ENCODE assay signal across 29 mouse cellular contexts in the genomic region with DNA sequence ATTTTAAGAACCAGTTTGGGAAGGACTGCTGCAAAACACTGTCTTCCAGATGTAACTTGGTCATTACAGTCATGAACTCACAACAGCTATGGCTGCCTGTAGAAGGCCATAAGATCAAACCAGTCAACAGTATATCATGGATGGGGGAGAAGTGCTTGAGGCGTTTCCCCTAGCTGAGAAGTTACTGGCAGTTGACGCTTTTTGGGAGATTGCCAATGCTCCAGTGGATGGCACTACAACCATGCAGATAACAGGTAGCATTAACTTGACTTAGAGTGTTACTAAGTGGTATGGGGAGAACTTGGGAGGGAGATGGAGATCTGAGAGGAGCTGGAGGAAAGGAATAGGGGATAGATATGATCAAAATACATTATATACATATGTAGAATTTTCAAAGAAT. TPM values are rescaled to one million over a fixed set of nuclear protein-coding genes. Genes with fewer than 3 reads are reported as not detected.
"Had no signal": no experiment of that assay in that cellular context is flagged by ENCODE, and none has a peak within 500 bp of the region (broad histone marks: within the 10 kb centered on the region; RNA-seq: fewer than 3 reads in every experiment).

No protein-coding gene starts in this region.

- H3K9ac ChIP-seq: embryonic facial prominence, embryonic 12.5 days; embryonic facial prominence, embryonic 13.5 days; embryonic facial prominence, embryonic 15.5 days; forebrain, embryonic 12.5 days; forebrain, embryonic 13.5 days; forebrain, embryonic 15.5 days; forebrain, postnatal 0 days had no signal

- H3K9me3 ChIP-seq: embryonic facial prominence, embryonic 10.5 days; embryonic facial prominence, embryonic 12.5 days; embryonic facial prominence, embryonic 13.5 days; embryonic facial prominence, embryonic 15.5 days; forebrain, embryonic 10.5 days; forebrain, embryonic 12.5 days; forebrain, embryonic 13.5 days; forebrain, embryonic 15.5 days had no signal

- H3K4me1 ChIP-seq: embryonic facial prominence, embryonic 10.5 days; embryonic facial prominence, embryonic 12.5 days; embryonic facial prominence, embryonic 13.5 days; embryonic facial prominence, embryonic 15.5 days; forebrain, embryonic 10.5 days; forebrain, embryonic 12.5 days; forebrain, embryonic 13.5 days; forebrain, embryonic 15.5 days had no signal

- H3K4me3 ChIP-seq: embryonic facial prominence, embryonic 10.5 days; embryonic facial prominence, embryonic 12.5 days; embryonic facial prominence, embryonic 13.5 days; embryonic facial prominence, embryonic 15.5 days; erythroblast, embryonic 14.5 days; forebrain, embryonic 10.5 days; forebrain, embryonic 12.5 days; forebrain, embryonic 13.5 days; forebrain, embryonic 15.5 days; gastrocnemius, adult 2 months; heart, adult 2 months had no signal

- ATAC-seq: forebrain, embryonic 13.5 days; forebrain, embryonic 14.5 days; forebrain, embryonic 15.5 days; forebrain, embryonic 16.5 days; forebrain, postnatal 0 days had no signal

- DNase-seq: cerebellum, adult 9-10 months; cerebellum, adult 9-11 months; cerebellum, postnatal 10 days; cerebellum, postnatal 14 days; cerebellum, postnatal 25 days; cerebellum, postnatal 36 days; embryo, embryonic 11 days; forebrain, postnatal 0 days; gastrocnemius, adult 2 months; gastrocnemius, postnatal 10 days; gastrocnemius, postnatal 14 days; gastrocnemius, postnatal 25 days; gastrocnemius, postnatal 36 days; heart, adult 11 months; heart, adult 18-20 months; heart, adult 2 months had no signal

- H3K27me3 ChIP-seq: embryonic facial prominence, embryonic 12.5 days; embryonic facial prominence, embryonic 13.5 days; embryonic facial prominence, embryonic 15.5 days; forebrain, embryonic 12.5 days; forebrain, embryonic 13.5 days; forebrain, embryonic 15.5 days had no signal

- H3K27ac ChIP-seq: embryonic facial prominence, embryonic 10.5 days; embryonic facial prominence, embryonic 12.5 days; embryonic facial prominence, embryonic 13.5 days; embryonic facial prominence, embryonic 15.5 days; forebrain, embryonic 10.5 days; forebrain, embryonic 12.5 days; forebrain, embryonic 13.5 days; forebrain, embryonic 15.5 days; gastrocnemius, adult 2 months; heart, adult 2 months had no signal

- H3K36me3 ChIP-seq: embryonic facial prominence, embryonic 12.5 days; embryonic facial prominence, embryonic 15.5 days; forebrain, embryonic 15.5 days had no signal

RNA-seq across cellular contexts. Expression of a gene that starts 5.9 kb away (rescaled TPM):
- polyA plus RNA-seq: cortical plate, adult 2 months; gonadal fat pad, adult 2 months; heart, adult 2 months had no signal

RNA-seq across cellular contexts. Expression of a gene that starts 23.8 kb away (rescaled TPM):
- polyA plus RNA-seq: erythroblast, embryonic 14.5 days had no signal
